Mouse (Mus musculus): ENCODE data around the gene Galnt18.

- no peak for TF ChIP-seq CTCF (IDR thresholded peaks at IDR 0.05; ENCODE audit: extremely low read depth, insufficient read length, insufficient replicate concordance, low read depth, low read length)
- TF ChIP-seq POLR2A (IDR thresholded peaks at IDR 0.05; ENCODE audit: low read depth, low read length): no peak
Observed at GRCm38 (mm10) chr7:111738456-111739370, 41.1 kb downstream of the Galnt18 start.

Data from small intestine, adult 2 months (tissue).